Mouse (Mus musculus): ENCODE results near the gene Lyrm9.

Lyrm9 gene

GRCm38 (mm10) chr11:78814461-78814941 lies 11.9 kb upstream of the Lyrm9 start:
- in situ Hi-C loops (cut with MboI, MseI): loop anchor here (5.0 kb wide), 2 partner anchors 77 to 232 kb away; no protein-coding TSS in a partner anchor

GRCm38 (mm10) chr11:78815986-78816792 lies 10.2 kb upstream of the Lyrm9 start:
- in situ Hi-C loops (cut with MboI, MseI): no loop called here

GRCm38 (mm10) chr11:78817311-78818022 lies 8.9 kb upstream of the Lyrm9 start:
- in situ Hi-C loops (cut with MboI, MseI): no loop called here

GRCm38 (mm10) chr11:78820337-78821000 lies 5.9 kb upstream of the Lyrm9 start:
- in situ Hi-C loops (cut with MboI, MseI): no loop called here

GRCm38 (mm10) chr11:78822792-78823498 lies 3.4 kb upstream of the Lyrm9 start:
- in situ Hi-C loops (cut with MboI, MseI): no loop called here

GRCm38 (mm10) chr11:78827546-78827945 lies 1.2 kb downstream of the Lyrm9 start:
- in situ Hi-C loops (cut with MboI, MseI): no loop called here

GRCm38 (mm10) chr11:78828386-78828785 lies 2.0 kb downstream of the Lyrm9 start:
- in situ Hi-C loops (cut with MboI, MseI): no loop called here

- in situ Hi-C loops (cut with MboI, MseI): no loop called here
Observed at GRCm38 (mm10) chr11:78829373-78829772, 3.0 kb downstream of the Lyrm9 start.

GRCm38 (mm10) chr11:78830180-78830579 lies 3.8 kb downstream of the Lyrm9 start:
- in situ Hi-C loops (cut with MboI, MseI): no loop called here

- in situ Hi-C loops (cut with MboI, MseI): no loop called here
Observed at GRCm38 (mm10) chr11:78831716-78832115, 5.3 kb downstream of the Lyrm9 start.

- in situ Hi-C loops (cut with MboI, MseI): no loop called here
Observed at GRCm38 (mm10) chr11:78832117-78832726, 5.8 kb downstream of the Lyrm9 start.

GRCm38 (mm10) chr11:78832816-78833314 lies 6.5 kb downstream of the Lyrm9 start:
- in situ Hi-C loops (cut with MboI, MseI): no loop called here

- in situ Hi-C loops (cut with MboI, MseI): no loop called here
Observed at GRCm38 (mm10) chr11:78836486-78836885, 10.1 kb downstream of the Lyrm9 start.

- in situ Hi-C loops (cut with MboI, MseI): no loop called here
Observed at GRCm38 (mm10) chr11:78837989-78838388, 11.6 kb downstream of the Lyrm9 start.

- in situ Hi-C loops (cut with MboI, MseI): no loop called here
Observed at GRCm38 (mm10) chr11:78839491-78839890, 13.1 kb downstream of the Lyrm9 start.

- in situ Hi-C loops (cut with MboI, MseI): loop anchor here (5.0 kb wide), 1 partner anchor 117 kb away; no protein-coding TSS in a partner anchor
Observed at GRCm38 (mm10) chr11:78840141-78840540, 13.8 kb downstream of the Lyrm9 start.

- in situ Hi-C loops (cut with MboI, MseI): loop anchor here (5.0 kb wide), 1 partner anchor 115 kb away; no protein-coding TSS in a partner anchor
Observed at GRCm38 (mm10) chr11:78841987-78842386, 15.6 kb downstream of the Lyrm9 start.

- in situ Hi-C loops (cut with MboI, MseI): no loop called here
Observed at GRCm38 (mm10) chr11:78846620-78847019, 20.2 kb downstream of the Lyrm9 start.

- in situ Hi-C loops (cut with MboI, MseI): no loop called here
Observed at GRCm38 (mm10) chr11:78847884-78848848, 21.8 kb downstream of the Lyrm9 start.

GRCm38 (mm10) chr11:78849859-78850258 lies 23.5 kb downstream of the Lyrm9 start:
- in situ Hi-C loops (cut with MboI, MseI): no loop called here
